Comparison of ENCODE assay signal across 8 mouse cellular contexts in the genomic region with DNA sequence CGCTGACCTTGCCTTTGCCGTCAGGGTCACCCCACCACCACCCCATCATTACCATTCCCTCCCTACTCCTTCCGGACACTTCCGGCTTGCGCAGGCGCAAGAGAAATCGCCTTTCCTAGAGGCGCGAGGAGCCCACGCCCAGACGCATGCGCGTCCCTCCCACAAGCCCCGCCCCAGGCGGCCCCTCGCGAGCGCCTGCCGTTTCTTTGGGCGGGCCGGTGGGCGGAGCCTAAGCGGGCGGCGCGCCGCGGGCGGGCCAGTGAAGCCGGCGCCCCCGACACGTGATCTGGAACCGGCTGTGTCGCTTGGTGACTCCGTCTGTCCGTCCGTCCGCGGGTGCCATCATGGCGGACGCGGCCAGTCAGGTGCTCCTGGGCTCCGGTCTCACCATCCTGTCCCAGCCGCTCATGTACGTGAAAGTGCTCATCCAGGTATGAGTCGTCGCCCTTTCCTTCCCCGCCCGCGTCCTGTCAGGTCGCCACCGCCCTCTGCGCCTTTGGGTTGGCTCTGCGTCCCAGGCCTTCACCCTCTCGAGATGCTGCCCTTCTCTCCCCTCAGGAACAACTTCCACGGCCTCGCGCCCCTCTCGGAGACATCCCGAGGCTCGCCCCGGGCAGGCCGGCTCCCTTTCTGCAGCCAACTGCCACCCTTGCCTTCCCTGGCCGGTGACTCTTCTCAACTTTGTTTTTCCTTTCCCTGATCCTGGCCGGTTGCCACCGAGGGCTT. TPM values are rescaled to one million over a fixed set of nuclear protein-coding genes. Genes with fewer than 3 reads are reported as not detected.
DNase-seq lines count a peak whose midpoint lies in the region; ATAC-seq and TF ChIP-seq lines count a peak whose summit lies in the region.

A gene (plus strand): TSS at position 201 of the 726 bp plus-strand sequence.

- no peaks in the 10 kb centered on the region for H3K27me3 ChIP-seq in heart, embryonic 12.5 days (replicated peaks)
- no peaks in the 10 kb centered on the region for H3K27me3 ChIP-seq in kidney, postnatal 0 days (ENCODE audit: insufficient read depth, low read length)
- H3K27me3 ChIP-seq in liver, embryonic 11.5 days (replicated peaks; ENCODE audit: control insufficient read depth, insufficient read depth, low read length), result no peaks in the 10 kb centered on the region
- no peaks in the 10 kb centered on the region for H3K27me3 ChIP-seq in stomach, embryonic 14.5 days (ENCODE audit: control insufficient read depth, insufficient read depth, low read length)

- H3K4me3 ChIP-seq in heart, embryonic 12.5 days, result peak within 1 kb of the TSS; percentile 85
- H3K4me3 ChIP-seq in kidney, postnatal 0 days (replicated peaks; ENCODE audit: low read depth, low read length), result peak within 1 kb of the TSS; percentile 95
- peak within 1 kb of the TSS; percentile 73 for H3K4me3 ChIP-seq in liver, embryonic 11.5 days (ENCODE audit: low read depth, low read length)
- H3K4me3 ChIP-seq in stomach, embryonic 14.5 days (ENCODE audit: low read depth, low read length), result peak within 1 kb of the TSS; percentile 90

- H3K9me3 ChIP-seq in heart, embryonic 12.5 days (replicated peaks), result no peaks in the 10 kb centered on the region
- no peaks in the 10 kb centered on the region for H3K9me3 ChIP-seq in kidney, postnatal 0 days (replicated peaks; ENCODE audit: low read length)
- H3K9me3 ChIP-seq in liver, embryonic 11.5 days (ENCODE audit: control insufficient read depth, low read length), result no peaks in the 10 kb centered on the region
- no peaks in the 10 kb centered on the region for H3K9me3 ChIP-seq in stomach, embryonic 14.5 days (ENCODE audit: control insufficient read depth, low read depth, low read length)

- under 1% methylated on average over 66 of the region's 67 CpGs for WGBS in heart, embryonic 12.5 days
- under 1% methylated on average over 65 of the region's 67 CpGs for WGBS in kidney, postnatal 0 days
- WGBS in liver, embryonic 11.5 days, result under 1% methylated on average over 67 of the region's 67 CpGs
- under 1% methylated on average over 66 of the region's 67 CpGs for WGBS in stomach, embryonic 14.5 days

- H3K4me2 ChIP-seq in heart, embryonic 12.5 days, result peak within 1 kb of the TSS; percentile 74
- H3K4me2 ChIP-seq in kidney, postnatal 0 days (ENCODE audit: low read length), result peak within 1 kb of the TSS; percentile 70
- peak within 1 kb of the TSS; percentile 82 for H3K4me2 ChIP-seq in liver, embryonic 11.5 days
- peak within 1 kb of the TSS; percentile 53 for H3K4me2 ChIP-seq in stomach, embryonic 14.5 days (replicated peaks; ENCODE audit: low read depth, low read length)

- peaks cover 28% of the 10 kb centered on the region for H3K36me3 ChIP-seq in heart, embryonic 12.5 days
- H3K36me3 ChIP-seq in kidney, postnatal 0 days (ENCODE audit: insufficient read depth, low read length), result peaks cover 15% of the 10 kb centered on the region; the same call in 1 of the 2 replicates
- H3K36me3 ChIP-seq in liver, embryonic 11.5 days (ENCODE audit: control insufficient read depth, insufficient read depth, low read length), result peaks cover 14% of the 10 kb centered on the region
- peaks cover 24% of the 10 kb centered on the region for H3K36me3 ChIP-seq in stomach, embryonic 14.5 days (ENCODE audit: control insufficient read depth, insufficient read depth, low read length)

- H3K27ac ChIP-seq in heart, embryonic 12.5 days (ENCODE audit: poor library complexity, severe bottlenecking), result peak within 1 kb of the TSS; percentile 85
- H3K27ac ChIP-seq in kidney, postnatal 0 days, result peak within 1 kb of the TSS; percentile 90
- peak within 1 kb of the TSS; percentile 62 for H3K27ac ChIP-seq in liver, embryonic 11.5 days (ENCODE audit: low read depth, low read length)
- peak within 1 kb of the TSS; percentile 82; the same call in 1 of the 2 replicates for H3K27ac ChIP-seq in stomach, embryonic 14.5 days (ENCODE audit: low read length)

- peak; percentile 94 for ATAC-seq in erythroid progenitor cell, adult 5-6 weeks (replicated peaks; ENCODE audit: low FRiP score, poor library complexity, severe bottlenecking)
- peak; percentile 96 for ATAC-seq in heart, embryonic 12.5 days (ENCODE audit: insufficient number of reproducible peaks, low FRiP score)
- ATAC-seq in kidney, postnatal 0 days (replicated peaks; ENCODE audit: low FRiP score, low read depth), result peak; percentile 98
- ATAC-seq in liver, embryonic 11.5 days (replicated peaks; ENCODE audit: low FRiP score), result peak; percentile 95
- peak; percentile 97 for ATAC-seq in stomach, embryonic 14.5 days (ENCODE audit: insufficient number of reproducible peaks, insufficient read depth, low FRiP score, low read depth)

- H3K9ac ChIP-seq in heart, embryonic 12.5 days, result peak within 1 kb of the TSS; percentile 88
- H3K9ac ChIP-seq in kidney, postnatal 0 days (ENCODE audit: low read depth, low read length), result peak within 1 kb of the TSS; percentile 90
- peak within 1 kb of the TSS; percentile 81 for H3K9ac ChIP-seq in liver, embryonic 11.5 days (ENCODE audit: low read depth, low read length)
- peak within 1 kb of the TSS; percentile 71 for H3K9ac ChIP-seq in stomach, embryonic 14.5 days (replicated peaks; ENCODE audit: low read depth, low read length)

- no peak for TF ChIP-seq CTCF in kidney, postnatal 0 days (IDR thresholded peaks at IDR 0.05; ENCODE audit: low read depth)

- H3K4me1 ChIP-seq in heart, embryonic 12.5 days (replicated peaks), result peaks cover 6% of the 10 kb centered on the region; the same call in 1 of the 2 replicates
- H3K4me1 ChIP-seq in kidney, postnatal 0 days (replicated peaks; ENCODE audit: insufficient read depth, low read length), result no peaks in the 10 kb centered on the region
- H3K4me1 ChIP-seq in liver, embryonic 11.5 days (replicated peaks; ENCODE audit: control insufficient read depth, insufficient read depth, low read length), result peaks cover 11% of the 10 kb centered on the region
- 0 out of 2 replicates have a peak, but pooled peaks cover 6% of the 10 kb centered on the region for H3K4me1 ChIP-seq in stomach, embryonic 14.5 days (ENCODE audit: control insufficient read depth, insufficient read depth, low read length)

- DNase-seq in CD4-positive helper T cell, adult 2 months (ENCODE audit: low read depth, low spot score), result peak; percentile 96
- peak; percentile 91 for DNase-seq in brain, embryonic 18.5 days (ENCODE audit: low read depth, low spot score)
- DNase-seq in kidney, postnatal 0 days (ENCODE audit: low spot score), result peak; percentile 98
- DNase-seq in liver, embryonic 11.5 days (ENCODE audit: low spot score), result peak; percentile 96
- DNase-seq in naive thymus-derived CD4-positive, alpha-beta T cell, adult 2 months (ENCODE audit: low read depth), result peak; percentile 97

RNA-seq across cellular contexts. Expression of the gene that starts here (rescaled TPM):
- 55.3 and 63.1 TPM in 2 replicates for total RNA-seq in erythroid progenitor cell, adult 5-6 weeks (2015; ENCODE audit: low replicate concordance)
- 50.0 and 56.9 TPM in 2 replicates for total RNA-seq in erythroid progenitor cell, adult 5-6 weeks (2017; ENCODE audit: low replicate concordance)
- polyA plus RNA-seq in heart, embryonic 12.5 days (2016; fragmentation: Nextera tagmentation; extraction: Ambion mirVana), result 201 and 211 TPM in 2 replicates
- 188 and 209 TPM in 2 replicates for polyA plus RNA-seq in kidney, postnatal 0 days (2015; fragmentation: Nextera tagmentation; extraction: Ambion mirVana)
- 218 and 231 TPM in 2 replicates for polyA plus RNA-seq in liver, embryonic 11.5 days (2014; fragmentation: Nextera tagmentation; extraction: Ambion mirVana)
- 226 and 234 TPM in 2 replicates for polyA plus RNA-seq in stomach, embryonic 14.5 days (2014; fragmentation: Nextera tagmentation; extraction: Ambion mirVana)

Comparison
In these comparisons a context has a peak if more than half of its experiments do, and no peak if none do; other contexts are left out.
1. Peak in every context shown above with its lines: DNase-seq, ATAC-seq, H3K4me3 ChIP-seq and H3K27ac ChIP-seq.